Mouse (Mus musculus): ENCODE measurements around the gene Ctrc.
A peak's percentile ranks its signal among the peaks of the same experiment; 100 is the strongest.
"Not testable (repeated sequence)": the region's sequence is repeated elsewhere in the genome, so short reads cannot be mapped to it uniquely, and the experiment has no call there.

Gene Ctrc

GRCm38 (mm10) chr4:141786141-141786540, 60.0 kb downstream of the Ctrc start:
- Histone ChIP-seq H3K9me3 (ENCODE audit: low read length) (no peaks in the 10 kb centered on the region), H3K4me1 (replicated peaks; ENCODE audit: low read depth, low read length) (peaks cover 34% of the 10 kb centered on the region), H3K4me3 (replicated peaks; ENCODE audit: low read length) (no peak overlapping the region), H3K27me3 (ENCODE audit: insufficient read depth, low read length) (no peaks in the 10 kb centered on the region), H3K36me3 (ENCODE audit: insufficient read depth, low read length) (peaks cover 65% of the 10 kb centered on the region)
- TF ChIP-seq POU5F1 (IDR thresholded peaks at IDR 0.05; ENCODE audit: borderline replicate concordance, low read length) (no peak), NANOG (IDR thresholded peaks at IDR 0.05; ENCODE audit: borderline replicate concordance, low read length) (no peak), CTCF (conservative IDR thresholded peaks at IDR 0.05; ENCODE audit: low read length) (no peak)

- no peaks in the 10 kb centered on the region for H3K9me3 ChIP-seq (ENCODE audit: low read length)
- peaks cover 29% of the 10 kb centered on the region for H3K4me1 ChIP-seq (replicated peaks; ENCODE audit: low read depth, low read length)
Measured at GRCm38 (mm10) chr4:141784835-141785234, 61.3 kb downstream of the Ctrc start.

GRCm38 (mm10) chr4:141781201-141781985, 64.8 kb downstream of the Ctrc start:
- Histone ChIP-seq H3K9me3 (ENCODE audit: low read length) (no peaks in the 10 kb centered on the region), H3K27me3 (ENCODE audit: insufficient read depth, low read length) (no peaks in the 10 kb centered on the region), H3K36me3 (ENCODE audit: insufficient read depth, low read length) (peaks cover 89% of the 10 kb centered on the region), H3K4me3 (replicated peaks; ENCODE audit: low read length) (no peak overlapping the region), H3K4me1 (replicated peaks; ENCODE audit: low read depth, low read length) (peaks cover 18% of the 10 kb centered on the region)
- no peak for TF ChIP-seq NANOG (IDR thresholded peaks at IDR 0.05; ENCODE audit: borderline replicate concordance, low read length)
- no peak for TF ChIP-seq POU5F1 (IDR thresholded peaks at IDR 0.05; ENCODE audit: borderline replicate concordance, low read length)
- TF ChIP-seq CTCF (conservative IDR thresholded peaks at IDR 0.05; ENCODE audit: low read length): no peak

More at GRCm38 (mm10) chr4:141784835-141785234, 61.3 kb downstream of the Ctrc start:
- H3K36me3 ChIP-seq (ENCODE audit: insufficient read depth, low read length): peaks cover 78% of the 10 kb centered on the region
- TF ChIP-seq POU5F1 (IDR thresholded peaks at IDR 0.05; ENCODE audit: borderline replicate concordance, low read length): no peak
- no peak for TF ChIP-seq CTCF (conservative IDR thresholded peaks at IDR 0.05; ENCODE audit: low read length)
- TF ChIP-seq NANOG (IDR thresholded peaks at IDR 0.05; ENCODE audit: borderline replicate concordance, low read length): no peak
- no peaks in the 10 kb centered on the region for H3K27me3 ChIP-seq (ENCODE audit: insufficient read depth, low read length)
- H3K4me3 ChIP-seq (replicated peaks; ENCODE audit: low read length): no peak overlapping the region

GRCm38 (mm10) chr4:141779828-141780227, 66.3 kb downstream of the Ctrc start:
- Histone ChIP-seq H3K36me3 (ENCODE audit: insufficient read depth, low read length) (peaks cover 92% of the 10 kb centered on the region), H3K4me1 (replicated peaks; ENCODE audit: low read depth, low read length) (peaks cover 10% of the 10 kb centered on the region), H3K9me3 (ENCODE audit: low read length) (no peaks in the 10 kb centered on the region), H3K27me3 (ENCODE audit: insufficient read depth, low read length) (no peaks in the 10 kb centered on the region), H3K4me3 (replicated peaks; ENCODE audit: low read length) (no peak overlapping the region)
- TF ChIP-seq POU5F1 (IDR thresholded peaks at IDR 0.05; ENCODE audit: borderline replicate concordance, low read length) (no peak), CTCF (conservative IDR thresholded peaks at IDR 0.05; ENCODE audit: low read length) (no peak), NANOG (IDR thresholded peaks at IDR 0.05; ENCODE audit: borderline replicate concordance, low read length) (no peak)

- not testable (repeated sequence) for H3K27me3 ChIP-seq (ENCODE audit: insufficient read depth, low read length); H3K9me3 ChIP-seq (ENCODE audit: low read length); H3K4me3 ChIP-seq (replicated peaks; ENCODE audit: low read length)
- peak; percentile 34 for TF ChIP-seq CTCF (conservative IDR thresholded peaks at IDR 0.05; ENCODE audit: low read length)
- H3K36me3 ChIP-seq (ENCODE audit: insufficient read depth, low read length): peaks cover 86% of the 10 kb centered on the region
- H3K4me1 ChIP-seq (replicated peaks; ENCODE audit: low read depth, low read length): peaks cover 13% of the 10 kb centered on the region
Measured at GRCm38 (mm10) chr4:141773019-141773418, 73.1 kb downstream of the Ctrc start.

- TF ChIP-seq POU5F1 (IDR thresholded peaks at IDR 0.05; ENCODE audit: borderline replicate concordance, low read length) (no peak), CTCF (conservative IDR thresholded peaks at IDR 0.05; ENCODE audit: low read length) (no peak), NANOG (IDR thresholded peaks at IDR 0.05; ENCODE audit: borderline replicate concordance, low read length) (no peak)
- Histone ChIP-seq H3K9me3 (ENCODE audit: low read length) (no peaks in the 10 kb centered on the region), H3K4me1 (replicated peaks; ENCODE audit: low read depth, low read length) (peaks cover 25% of the 10 kb centered on the region), H3K27me3 (ENCODE audit: insufficient read depth, low read length) (no peaks in the 10 kb centered on the region), H3K4me3 (replicated peaks; ENCODE audit: low read length) (no peak overlapping the region), H3K36me3 (ENCODE audit: insufficient read depth, low read length) (peaks cover 87% of the 10 kb centered on the region)
Measured at GRCm38 (mm10) chr4:141771823-141772222, 74.3 kb downstream of the Ctrc start.

GRCm38 (mm10) chr4:141769501-141770160, 76.5 kb downstream of the Ctrc start:
- peaks cover 34% of the 10 kb centered on the region for H3K4me1 ChIP-seq (replicated peaks; ENCODE audit: low read depth, low read length)
- no peak for TF ChIP-seq CTCF (conservative IDR thresholded peaks at IDR 0.05; ENCODE audit: low read length)
- no peak for TF ChIP-seq NANOG (IDR thresholded peaks at IDR 0.05; ENCODE audit: borderline replicate concordance, low read length)
- TF ChIP-seq POU5F1 (IDR thresholded peaks at IDR 0.05; ENCODE audit: borderline replicate concordance, low read length): no peak
- H3K27me3 ChIP-seq (ENCODE audit: insufficient read depth, low read length): no peaks in the 10 kb centered on the region
- peaks cover 83% of the 10 kb centered on the region for H3K36me3 ChIP-seq (ENCODE audit: insufficient read depth, low read length)
- no peaks in the 10 kb centered on the region for H3K9me3 ChIP-seq (ENCODE audit: low read length)
- H3K4me3 ChIP-seq (replicated peaks; ENCODE audit: low read length): no peak overlapping the region

- Histone ChIP-seq H3K9me3 (ENCODE audit: low read length) (no peaks in the 10 kb centered on the region), H3K36me3 (ENCODE audit: insufficient read depth, low read length) (peaks cover 88% of the 10 kb centered on the region), H3K4me1 (replicated peaks; ENCODE audit: low read depth, low read length) (peaks cover 27% of the 10 kb centered on the region), H3K4me3 (replicated peaks; ENCODE audit: low read length) (peak overlapping the region; percentile 42), H3K27me3 (ENCODE audit: insufficient read depth, low read length) (no peaks in the 10 kb centered on the region)
- TF ChIP-seq NANOG (IDR thresholded peaks at IDR 0.05; ENCODE audit: borderline replicate concordance, low read length) (no peak), CTCF (conservative IDR thresholded peaks at IDR 0.05; ENCODE audit: low read length) (no peak), POU5F1 (IDR thresholded peaks at IDR 0.05; ENCODE audit: borderline replicate concordance, low read length) (no peak)
Measured at GRCm38 (mm10) chr4:141767353-141768036, 78.7 kb downstream of the Ctrc start.

All from E14TG2a.4 (cell line).